Mouse (Mus musculus) 3134 (cell line): ENCODE data around the gene Inhbe.
"Not testable (repeated sequence)": the region's sequence is repeated elsewhere in the genome, so short reads cannot be mapped to it uniquely, and the experiment has no call there.

Experiments
- DNase-seq: peaks from one replicate; pipeline ENCODE4 v3.0.0-alpha.2; 2011; ENCODE audit warnings: low spot score; ENCODE audit not compliant: insufficient read length; ENCODE audit errors: extremely low read depth

Inhbe gene

DNA sequence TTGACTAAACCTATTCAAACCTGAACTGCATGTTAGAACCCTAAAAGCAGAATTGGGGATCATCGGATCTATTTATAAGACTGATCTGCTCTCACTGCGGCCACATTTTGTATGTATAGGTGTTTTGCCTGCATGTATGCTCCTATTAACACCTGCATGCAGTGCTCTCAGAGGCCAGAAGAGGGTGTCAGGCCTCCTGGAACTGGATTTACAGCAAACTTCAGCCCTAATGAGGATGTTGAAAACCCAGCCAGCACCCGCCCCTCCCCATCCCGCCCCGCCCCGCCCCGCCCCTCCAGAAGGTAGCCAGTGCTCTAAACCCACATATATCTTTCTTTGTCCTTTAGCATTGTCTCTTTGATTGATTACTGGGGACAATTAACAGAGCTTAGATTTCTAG lies 29.7 kb downstream of the Inhbe start:
- no peak for DNase-seq

- no peak for DNase-seq
Observed at GRCm38 (mm10) chr10:127323131-127323855, 30.9 kb downstream of the Inhbe start.

- DNase-seq = no peak
Observed at GRCm38 (mm10) chr10:127322669-127323068, 31.5 kb downstream of the Inhbe start.

GRCm38 (mm10) chr10:127322178-127322577 lies 32.0 kb downstream of the Inhbe start:
- DNase-seq = no peak

GRCm38 (mm10) chr10:127321621-127322020 lies 32.6 kb downstream of the Inhbe start, which contains the start of gene Arhgap9:
Arhgap9 (plus strand) TSS chr10:127321964.
- DNase-seq = no peak

DNA sequence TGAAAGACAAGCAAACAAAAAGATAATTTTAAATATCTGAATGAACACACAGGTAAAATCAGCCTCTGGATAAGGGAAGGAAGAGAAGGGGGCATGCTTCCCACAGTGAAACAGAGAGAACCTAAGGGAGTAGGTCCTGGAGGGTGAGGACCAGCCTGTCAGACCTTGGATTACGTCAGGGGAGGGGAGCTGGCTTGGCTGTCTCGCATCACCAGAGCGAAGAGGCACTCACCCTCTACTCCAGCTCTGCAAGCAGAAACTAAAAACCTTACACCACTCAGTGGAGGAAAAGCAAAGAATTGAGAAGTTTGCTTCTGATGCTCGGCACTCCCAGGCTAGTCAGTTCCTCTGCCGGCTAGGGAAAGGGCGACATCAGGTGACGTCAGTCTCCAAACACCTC lies 34.2 kb downstream of the Inhbe start:
- DNase-seq = no peak

DNA sequence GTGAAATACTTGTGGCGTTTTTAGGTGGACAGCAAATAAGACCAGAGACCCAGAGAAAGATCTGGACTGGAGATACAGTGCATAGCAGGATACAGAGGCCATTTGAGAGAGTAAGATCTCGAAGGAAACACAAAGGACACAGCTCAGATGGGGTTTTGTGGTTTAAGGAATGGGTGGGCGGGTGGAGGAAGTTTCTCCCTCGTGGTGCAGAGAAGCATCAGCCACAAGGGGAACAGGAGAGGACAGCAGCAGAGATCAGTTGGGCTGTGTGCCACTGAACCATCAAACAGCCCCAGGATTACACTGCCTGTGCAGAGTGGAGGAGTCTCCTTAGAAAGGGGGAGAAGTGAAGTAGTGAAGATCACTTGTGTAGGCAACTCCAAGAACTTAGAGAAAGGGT lies 36.2 kb downstream of the Inhbe start:
- DNase-seq = no peak

- DNase-seq = no peak
Observed at GRCm38 (mm10) chr10:127317277-127317676, 36.9 kb downstream of the Inhbe start.

GRCm38 (mm10) chr10:127314950-127315349 lies 39.3 kb downstream of the Inhbe start:
- not testable (repeated sequence) for DNase-seq

DNA sequence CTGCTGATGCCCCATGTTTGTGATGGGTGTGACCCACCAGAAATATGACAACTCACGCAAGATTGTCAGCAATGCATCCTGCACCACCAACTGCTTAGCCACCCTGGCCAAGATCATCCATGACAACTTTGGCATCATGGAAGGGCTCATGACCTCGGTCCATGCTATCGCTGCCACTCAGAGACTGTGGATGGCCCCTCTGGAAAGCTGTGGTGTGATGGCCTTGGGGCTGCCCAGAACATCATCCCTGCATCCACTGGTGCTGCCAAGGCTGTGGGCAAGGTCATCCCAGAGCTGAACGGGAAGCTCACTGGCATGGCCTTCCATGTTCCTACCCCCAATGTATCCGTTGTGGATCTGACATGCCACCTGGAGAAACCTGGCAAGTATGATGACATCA lies 40.7 kb downstream of the Inhbe start:
- not testable (repeated sequence) for DNase-seq

- no peak for DNase-seq
Observed at GRCm38 (mm10) chr10:127312858-127313257, 41.4 kb downstream of the Inhbe start.

- DNase-seq = peak; percentile 58
Observed at GRCm38 (mm10) chr10:127312356-127312676, 41.9 kb downstream of the Inhbe start.

DNA sequence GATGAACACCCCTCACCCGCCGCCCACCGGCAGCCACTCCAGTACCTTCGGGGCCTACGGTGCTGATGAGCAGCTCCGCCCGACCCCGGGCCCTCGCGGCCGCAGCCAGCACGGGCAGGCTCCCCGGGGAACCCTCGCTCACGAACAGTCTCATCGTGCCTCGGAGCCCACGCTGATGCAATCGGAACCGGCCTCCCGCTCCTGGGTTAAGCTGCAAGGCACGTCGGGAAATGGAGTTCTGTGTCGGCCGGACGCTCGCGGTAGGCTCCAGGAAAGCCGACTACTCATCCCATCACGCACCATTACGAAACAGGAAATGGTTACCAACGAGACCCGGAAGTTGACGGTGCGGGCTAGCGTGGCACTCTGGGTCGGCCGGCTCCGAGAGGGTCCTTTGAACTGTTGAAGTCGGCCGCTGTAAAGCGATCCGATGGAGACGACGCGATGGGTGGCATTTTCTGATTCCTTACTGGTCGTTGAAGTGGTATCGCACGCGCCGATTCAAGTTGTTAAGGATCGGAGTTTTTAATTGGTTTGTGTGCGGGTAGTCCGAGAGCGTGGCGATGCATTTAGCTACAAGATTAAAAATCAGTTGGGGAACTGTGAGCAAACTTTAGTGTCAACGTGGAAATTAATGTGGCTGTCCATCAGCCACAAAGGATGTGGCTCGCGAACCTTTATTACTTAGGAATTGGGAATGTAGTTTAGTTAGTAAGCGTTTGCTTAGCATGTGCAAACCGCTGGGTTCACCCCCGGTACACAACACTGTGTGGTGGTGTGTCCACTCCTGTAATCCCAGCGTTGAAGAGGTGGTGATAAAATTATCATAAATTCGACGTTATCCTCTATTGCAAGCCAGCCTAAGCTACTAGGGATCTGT lies 42.5 kb downstream of the Inhbe start, which contains the start of gene Mars:
Mars (minus strand) TSS at position 311 of the 880 bp plus-strand sequence.
- DNase-seq = peak; percentile 92

- no peak for DNase-seq
Observed at GRCm38 (mm10) chr10:127310523-127311475, 43.4 kb downstream of the Inhbe start.

DNA sequence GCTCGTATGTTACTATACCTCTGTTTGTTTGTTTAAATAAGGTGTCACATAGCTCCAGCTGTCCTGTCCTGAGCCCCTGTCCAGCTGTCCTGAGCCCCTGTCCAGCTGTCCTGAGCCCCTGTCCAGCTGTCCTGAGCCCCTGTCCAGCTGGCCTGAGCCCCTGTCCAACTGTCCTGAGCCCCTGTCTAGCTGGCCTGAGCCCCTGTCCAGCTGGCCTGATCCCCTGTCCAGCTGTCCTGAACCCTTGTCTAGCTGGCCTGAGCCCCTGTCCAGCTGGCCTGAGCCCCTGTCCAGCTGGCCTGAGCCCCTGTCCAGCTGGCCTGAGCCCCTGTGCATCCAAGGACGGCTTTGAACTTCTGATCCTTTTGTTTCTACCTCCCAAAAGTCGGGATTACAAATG lies 45.0 kb downstream of the Inhbe start:
- not testable (repeated sequence) for DNase-seq

GRCm38 (mm10) chr10:127303136-127303535 lies 51.1 kb downstream of the Inhbe start:
- DNase-seq = no peak

DNA sequence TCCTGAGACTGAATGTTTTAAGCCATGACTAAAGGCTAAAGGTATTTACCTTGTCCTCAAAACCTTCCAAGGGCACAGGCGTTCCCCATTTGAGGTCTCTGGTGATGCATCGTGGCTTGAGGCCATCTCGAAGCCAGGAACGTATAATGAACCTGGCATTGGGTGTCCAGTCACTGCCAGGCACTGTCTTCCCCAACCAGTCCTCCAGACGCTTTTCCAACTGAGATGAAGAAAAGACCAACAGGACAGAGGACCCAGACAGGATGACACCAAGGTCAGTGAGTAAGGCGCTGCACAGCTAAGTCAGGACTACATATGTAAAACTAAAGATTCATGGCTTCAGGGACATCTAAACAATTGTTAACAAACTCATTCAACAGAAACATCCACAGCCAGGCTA lies 53.9 kb downstream of the Inhbe start:
- no peak for DNase-seq
